Mouse (Mus musculus) heart, adult 2 months (tissue): ENCODE data around the gene Agpat2.

Experiments
- CTCF ChIP-seq: fragments of 200-600 bp; IDR thresholded peaks from 2 replicates; pipeline ENCODE4 v1.8.1; 2022; ENCODE audit warnings: antibody characterized with exemption, mild to moderate bottlenecking, moderate library complexity
- EP300 ChIP-seq: fragments of 200-500 bp; IDR thresholded peaks from 2 replicates; pipeline ENCODE4 v1.6.1; 2011; ENCODE audit warnings: low read depth, low read length, control low read depth; ENCODE audit not compliant: insufficient read depth
- POLR2A ChIP-seq: fragments of 200-500 bp; IDR thresholded peaks from 2 replicates; pipeline ENCODE4 v1.6.1; 2011; ENCODE audit warnings: mild to moderate bottlenecking, low read depth, low read length, control low read depth; ENCODE audit not compliant: insufficient read depth

GRCm38 (mm10) chr2:26574862-26575261 lies 29.4 kb downstream of the Agpat2 start:
- no peak for TF ChIP-seq CTCF
- TF ChIP-seq POLR2A = no peak
- TF ChIP-seq EP300 = no peak
